Mouse (Mus musculus) liver, embryonic 12.5 days (tissue): ENCODE measurements around the gene Fbxo22. TPM values are rescaled to one million over a fixed set of nuclear protein-coding genes. Genes with fewer than 3 reads are reported as not detected.
"Not testable (repeated sequence)": the region's sequence is repeated elsewhere in the genome, so short reads cannot be mapped to it uniquely, and the experiment has no call there.

Source experiments
- ATAC-seq: fragments of 200-750 bp; cut with Nextera tagmentation; 2 replicates; pipeline ENCODE4 v1.8.0; 2017; ENCODE audit warnings: moderate number of reproducible peaks, mild to moderate bottlenecking, moderate library complexity
- H3K27ac ChIP-seq: fragments of 300-500 bp; sonication (generic); 2 replicates; pipeline ENCODE4 v1.5.1; 2016; ENCODE audit warnings: mild to moderate bottlenecking
- H3K27me3 ChIP-seq: fragments of 300-500 bp; sonication (generic); replicated peaks from 2 replicates; pipeline ENCODE4 v1.6.1; 2016; ENCODE audit warnings: mild to moderate bottlenecking, moderate library complexity
- H3K36me3 ChIP-seq: fragments of 300-500 bp; sonication (generic); 2 replicates; pipeline ENCODE4 v1.6.1; 2016; ENCODE audit warnings: mild to moderate bottlenecking, moderate library complexity
- H3K4me1 ChIP-seq: fragments of 300-500 bp; sonication (generic); 2 replicates; pipeline ENCODE4 v1.6.1; 2016
- H3K4me2 ChIP-seq: fragments of 300-500 bp; sonication (generic); 2 replicates; pipeline ENCODE4 v1.6.1; 2016; ENCODE audit warnings: mild to moderate bottlenecking, moderate library complexity
- H3K4me3 ChIP-seq: fragments of 300-500 bp; sonication (generic); 2 replicates; pipeline ENCODE4 v1.5.1; 2016; ENCODE audit warnings: mild to moderate bottlenecking, moderate library complexity
- H3K9ac ChIP-seq: fragments of 300-500 bp; sonication (generic); 2 replicates; pipeline ENCODE4 v1.6.1; 2016; ENCODE audit warnings: mild to moderate bottlenecking, moderate library complexity
- H3K9me3 ChIP-seq: fragments of 300-500 bp; sonication (generic); replicated peaks from 2 replicates; pipeline ENCODE4 v1.6.1; 2016; ENCODE audit warnings: mild to moderate bottlenecking, moderate library complexity
- WGBS: fragments of 180-500 bp; shearing (Covaris S2); methylation state at CpG from one replicate; pipeline ENCODE4 v1.1.7; 2016; ENCODE audit not compliant: insufficient replicate concordance; 5-methylcytosine and 5-hydroxymethylcytosine counted together
- polyA plus RNA-seq: library from polyadenylated mRNA; unstranded; fragments of >200 nt; fragmentation: Nextera tagmentation; extraction: Ambion mirVana; gene quantifications from 2 replicates; pipeline ENCODE4 v1.2.1, GENCODE M21; 2016

Gene Fbxo22
- polyA plus RNA-seq, 1 experiment from 2014 or later, result 36.3 TPM

DNA sequence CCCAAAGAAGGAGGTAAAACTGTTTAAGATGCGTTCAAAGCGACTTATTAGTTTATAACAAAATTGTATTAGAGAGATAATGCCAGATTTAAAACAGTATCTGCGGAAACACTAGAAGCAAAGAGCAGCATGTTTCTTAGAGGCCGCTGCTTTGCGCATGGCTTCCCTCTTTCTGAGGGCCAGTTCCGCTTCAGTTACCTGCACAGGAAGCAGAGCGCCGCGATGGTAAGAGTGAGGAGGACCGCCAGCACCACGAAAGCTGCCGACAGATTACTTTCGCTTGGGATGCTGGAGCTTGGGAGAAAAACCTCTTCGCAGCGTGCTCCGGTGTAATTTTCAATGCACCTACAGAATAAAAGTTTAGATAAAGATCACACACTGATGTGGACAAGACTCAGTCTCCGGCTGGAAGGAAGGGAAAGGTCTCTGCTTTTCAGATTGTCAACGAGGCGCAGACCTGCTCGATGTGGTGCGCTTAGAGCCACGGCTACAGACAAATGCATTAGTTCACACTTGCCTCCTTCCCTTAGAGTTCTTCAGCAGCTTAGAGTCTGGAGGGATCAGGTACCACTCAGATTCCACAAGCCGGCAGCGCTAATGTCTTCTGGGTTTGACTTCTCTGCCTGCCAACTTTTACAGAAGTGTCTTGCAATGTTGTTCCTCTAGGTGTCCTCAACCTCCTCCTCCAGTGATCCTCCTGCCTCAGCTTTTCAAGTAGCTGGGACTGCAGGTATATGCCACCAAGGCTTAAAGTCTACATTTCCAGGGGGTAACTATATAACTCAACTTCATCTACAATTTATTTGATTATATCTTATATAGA, 33.3 kb downstream of the Fbxo22 start:
- H3K36me3 ChIP-seq, result no peaks in the 10 kb centered on the region
- peaks cover 5% of the 10 kb centered on the region; the same call in 1 of the 2 replicates for H3K27me3 ChIP-seq
- no peak overlapping the region for H3K27ac ChIP-seq
- ATAC-seq, result no peak
- 25% methylated on average over 24 of the region's 24 CpGs for WGBS
- H3K4me3 ChIP-seq, result peak overlapping the region; percentile 36
- no peak overlapping the region for H3K9ac ChIP-seq
- H3K4me1 ChIP-seq, result peaks cover 8% of the 10 kb centered on the region; the same call in 1 of the 2 replicates
- peak overlapping the region; percentile 55 for H3K4me2 ChIP-seq
- no peaks in the 10 kb centered on the region for H3K9me3 ChIP-seq

DNA sequence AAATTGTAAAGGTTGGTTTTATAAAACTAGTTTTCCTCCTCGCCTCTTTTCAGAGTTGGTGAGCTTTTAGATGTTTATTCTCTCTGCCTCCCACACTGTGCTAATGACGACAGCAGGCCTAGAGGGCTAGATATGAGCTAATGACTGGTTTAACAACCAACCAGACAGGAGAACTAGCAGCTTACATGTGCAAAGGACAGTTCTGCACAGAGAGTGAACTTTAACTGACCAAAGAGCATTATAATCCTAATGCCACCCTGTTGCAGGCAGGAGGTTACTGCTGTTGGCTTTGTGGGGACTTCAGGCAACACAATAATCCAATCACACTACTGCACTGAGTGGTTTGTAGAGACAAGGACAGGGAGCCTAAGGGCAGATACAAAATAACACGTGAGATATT, 34.6 kb downstream of the Fbxo22 start:
- ATAC-seq, result no peak
- H3K4me3 ChIP-seq, result no peak overlapping the region
- H3K4me1 ChIP-seq, result peaks cover 8% of the 10 kb centered on the region; the same call in 1 of the 2 replicates
- no peaks in the 10 kb centered on the region for H3K9me3 ChIP-seq
- H3K27me3 ChIP-seq, result peaks cover 5% of the 10 kb centered on the region; the same call in 1 of the 2 replicates
- WGBS, result 61% methylated on average over 3 of the region's 3 CpGs
- no peaks in the 10 kb centered on the region for H3K36me3 ChIP-seq
- no peak overlapping the region for H3K4me2 ChIP-seq
- no peak overlapping the region for H3K27ac ChIP-seq
- no peak overlapping the region for H3K9ac ChIP-seq

GRCm38 (mm10) chr9:55244079-55244478, 35.4 kb downstream of the Fbxo22 start:
- H3K9ac ChIP-seq, result no peak overlapping the region
- H3K4me1 ChIP-seq, result peaks cover 8% of the 10 kb centered on the region; the same call in 1 of the 2 replicates
- WGBS, result 59% methylated on average over 3 of the region's 3 CpGs
- H3K9me3 ChIP-seq, result no peaks in the 10 kb centered on the region
- H3K4me3 ChIP-seq, result no peak overlapping the region
- peaks cover 5% of the 10 kb centered on the region; the same call in 1 of the 2 replicates for H3K27me3 ChIP-seq
- H3K36me3 ChIP-seq, result no peaks in the 10 kb centered on the region
- no peak overlapping the region for H3K4me2 ChIP-seq
- ATAC-seq, result no peak
- no peak overlapping the region for H3K27ac ChIP-seq

GRCm38 (mm10) chr9:55245057-55245750, 36.5 kb downstream of the Fbxo22 start:
- not testable (repeated sequence) for H3K4me2 ChIP-seq, ATAC-seq, H3K27ac ChIP-seq, H3K36me3 ChIP-seq, H3K9ac ChIP-seq, H3K4me3 ChIP-seq, H3K9me3 ChIP-seq, H3K27me3 ChIP-seq, H3K4me1 ChIP-seq
- WGBS, result 77% methylated on average over 1 of the region's 1 CpGs

- H3K27ac ChIP-seq, result no peak overlapping the region
- 72% methylated on average over 8 of the region's 8 CpGs for WGBS
- H3K4me1 ChIP-seq, result peaks cover 8% of the 10 kb centered on the region; the same call in 1 of the 2 replicates
- H3K4me2 ChIP-seq, result no peak overlapping the region
- peaks cover 5% of the 10 kb centered on the region; the same call in 1 of the 2 replicates for H3K27me3 ChIP-seq
- ATAC-seq, result no peak
- no peaks in the 10 kb centered on the region for H3K9me3 ChIP-seq
- no peaks in the 10 kb centered on the region for H3K36me3 ChIP-seq
- no peak overlapping the region for H3K4me3 ChIP-seq
- no peak overlapping the region for H3K9ac ChIP-seq
These were observed 37.7 kb downstream of the Fbxo22 start for GRCm38 (mm10) chr9:55246440-55246839.

GRCm38 (mm10) chr9:55246918-55247317, 38.2 kb downstream of the Fbxo22 start:
- H3K4me1 ChIP-seq, result peaks cover 4% of the 10 kb centered on the region; the same call in 1 of the 2 replicates
- H3K27me3 ChIP-seq, result peaks cover under 1% of the 10 kb centered on the region; the same call in 1 of the 2 replicates
- no peaks in the 10 kb centered on the region for H3K9me3 ChIP-seq
- no peak overlapping the region for H3K4me3 ChIP-seq
- H3K36me3 ChIP-seq, result no peaks in the 10 kb centered on the region
- H3K9ac ChIP-seq, result no peak overlapping the region
- H3K27ac ChIP-seq, result no peak overlapping the region
- ATAC-seq, result no peak
- 71% methylated on average over 4 of the region's 4 CpGs for WGBS
- H3K4me2 ChIP-seq, result no peak overlapping the region

DNA sequence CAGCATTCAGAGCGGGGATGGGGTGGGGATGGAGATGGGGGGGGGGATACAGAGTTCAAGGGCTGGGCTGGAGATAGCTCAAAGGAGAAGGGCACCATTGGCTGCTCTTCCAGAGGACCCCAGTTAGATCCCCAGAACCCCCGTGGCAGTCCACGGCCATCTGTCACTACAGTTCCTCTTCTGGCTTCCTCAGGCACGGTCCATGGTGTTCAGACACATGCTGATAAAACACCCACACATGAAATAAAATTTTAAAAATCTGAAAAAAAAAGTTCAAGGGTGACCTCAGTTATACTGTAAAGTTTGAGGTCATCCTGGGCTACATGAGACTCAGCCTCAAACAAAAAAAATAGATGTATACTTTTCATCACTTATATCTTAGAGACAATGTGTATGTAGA, 39.7 kb downstream of the Fbxo22 start:
- Histone ChIP-seq H3K27ac (no peak overlapping the region), H3K36me3 (no peaks in the 10 kb centered on the region), H3K4me1 (no peaks in the 10 kb centered on the region), H3K9me3 (no peaks in the 10 kb centered on the region), H3K4me2 (no peak overlapping the region), H3K4me3 (no peak overlapping the region), H3K27me3 (no peaks in the 10 kb centered on the region), H3K9ac (no peak overlapping the region)
- WGBS, result 33% methylated on average over 4 of the region's 4 CpGs
- ATAC-seq, result no peak

- Histone ChIP-seq H3K9ac (no peak overlapping the region), H3K36me3 (no peaks in the 10 kb centered on the region), H3K27me3 (no peaks in the 10 kb centered on the region), H3K27ac (no peak overlapping the region), H3K4me1 (no peaks in the 10 kb centered on the region), H3K9me3 (no peaks in the 10 kb centered on the region), H3K4me3 (no peak overlapping the region), H3K4me2 (no peak overlapping the region)
- no peak for ATAC-seq
- 64% methylated on average over 6 of the region's 6 CpGs for WGBS
These were observed 42.0 kb downstream of the Fbxo22 start for GRCm38 (mm10) chr9:55250595-55251247.

- not testable (repeated sequence) for H3K4me2 ChIP-seq, H3K36me3 ChIP-seq, H3K27ac ChIP-seq, H3K9ac ChIP-seq, H3K4me3 ChIP-seq, H3K27me3 ChIP-seq, H3K9me3 ChIP-seq, H3K4me1 ChIP-seq, ATAC-seq
- 39% methylated on average over 2 of the region's 2 CpGs for WGBS
These were observed 43.4 kb downstream of the Fbxo22 start for GRCm38 (mm10) chr9:55252097-55252496.

DNA sequence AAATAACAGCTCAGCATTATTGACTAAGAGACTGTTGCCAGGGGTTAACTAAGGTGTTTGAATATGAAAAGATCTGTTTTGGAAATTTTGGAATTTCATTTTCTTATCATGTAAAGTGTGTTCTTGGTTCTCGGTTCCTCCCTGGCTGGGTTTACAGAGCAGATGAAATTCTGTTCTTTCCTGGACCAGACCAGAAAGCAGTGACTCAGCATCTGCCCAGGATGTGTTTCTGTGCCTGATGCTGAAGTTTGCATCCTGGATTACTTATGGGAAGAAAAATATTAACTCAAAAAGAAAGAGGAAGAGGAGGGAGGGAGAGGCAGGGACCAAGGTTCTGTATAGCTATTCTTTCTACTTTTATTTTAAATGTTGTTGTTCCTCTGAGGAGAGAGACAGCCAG, 45.1 kb downstream of the Fbxo22 start:
- no peak overlapping the region for H3K4me2 ChIP-seq
- H3K4me1 ChIP-seq, result no peaks in the 10 kb centered on the region
- H3K9me3 ChIP-seq, result no peaks in the 10 kb centered on the region
- H3K27ac ChIP-seq, result no peak overlapping the region
- no peaks in the 10 kb centered on the region for H3K27me3 ChIP-seq
- no peak for ATAC-seq
- H3K36me3 ChIP-seq, result no peaks in the 10 kb centered on the region
- H3K9ac ChIP-seq, result no peak overlapping the region
- 43% methylated on average over 1 of the region's 1 CpGs for WGBS
- H3K4me3 ChIP-seq, result no peak overlapping the region

GRCm38 (mm10) chr9:55255056-55255455, 46.3 kb downstream of the Fbxo22 start:
- Histone ChIP-seq H3K4me3 (no peak overlapping the region), H3K4me2 (no peak overlapping the region), H3K4me1 (no peaks in the 10 kb centered on the region), H3K36me3 (no peaks in the 10 kb centered on the region), H3K9ac (no peak overlapping the region), H3K27ac (no peak overlapping the region), H3K27me3 (no peaks in the 10 kb centered on the region), H3K9me3 (no peaks in the 10 kb centered on the region)
- ATAC-seq, result no peak
- WGBS, result 74% methylated on average over 5 of the region's 5 CpGs

DNA sequence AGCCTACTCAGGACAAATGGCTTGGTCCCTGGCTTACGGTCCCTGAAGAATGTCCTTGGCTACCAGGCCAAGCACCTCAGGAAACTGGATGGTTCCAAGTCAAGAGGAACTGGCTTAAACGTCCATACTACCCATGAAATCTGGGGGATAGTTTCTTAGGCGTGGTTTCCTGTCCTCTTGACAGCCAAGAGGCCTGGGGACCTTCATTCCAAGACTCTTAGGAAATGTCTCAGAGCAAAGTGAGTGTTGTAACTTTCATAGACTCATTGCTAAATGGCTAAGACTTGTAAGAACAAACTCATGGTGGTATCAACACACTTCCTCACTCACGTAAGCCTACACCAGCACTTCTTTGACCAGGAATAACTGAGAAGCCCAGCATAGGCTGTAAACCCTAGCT, 46.9 kb downstream of the Fbxo22 start:
- Histone ChIP-seq H3K4me3 (no peak overlapping the region), H3K4me2 (no peak overlapping the region), H3K9ac (no peak overlapping the region), H3K9me3 (no peaks in the 10 kb centered on the region), H3K4me1 (no peaks in the 10 kb centered on the region), H3K27me3 (no peaks in the 10 kb centered on the region), H3K36me3 (no peaks in the 10 kb centered on the region), H3K27ac (no peak overlapping the region)
- no peak for ATAC-seq
- 42% methylated on average over 4 of the region's 4 CpGs for WGBS
